Mouse (Mus musculus) lung, adult 2 months (tissue): ENCODE data around the gene Olfr186. TPM values are rescaled to one million over a fixed set of nuclear protein-coding genes. Genes with fewer than 3 reads are reported as not detected.
"Not testable (repeated sequence)": the region's sequence is repeated elsewhere in the genome, so short reads cannot be mapped to it uniquely, and the experiment has no call there.

ENCODE experiments used
- DNase-seq: peaks from one replicate; pipeline ENCODE4 v3.0.0; 2022
- H3K4me1 ChIP-seq: fragments of 200-500 bp; 2 replicates; pipeline ENCODE4 v1.6.1; 2011; ENCODE audit warnings: low read length; ENCODE audit not compliant: control insufficient read depth, insufficient read depth
- H3K4me3 ChIP-seq: fragments of 200-500 bp; replicated peaks from 2 replicates; pipeline ENCODE3; 2011; ENCODE audit warnings: low read depth, mild to moderate bottlenecking, control low read depth, low read length; ENCODE audit errors: extremely low read depth
- CTCF ChIP-seq: fragments of 200-500 bp; IDR thresholded peaks from 2 replicates; pipeline ENCODE4 v1.5.1; 2011; ENCODE audit warnings: mild to moderate bottlenecking, low read length, control low read depth; ENCODE audit not compliant: insufficient read depth
- POLR2A ChIP-seq: fragments of 200-500 bp; IDR thresholded peaks from 2 replicates; pipeline ENCODE4 v1.6.1; 2011; ENCODE audit warnings: low read depth, mild to moderate bottlenecking, control low read depth, low read length, borderline replicate concordance; ENCODE audit errors: extremely low read depth
- WGBS: fragments of 180-500 bp; shearing (Covaris S2); methylation state at CpG from one replicate; pipeline ENCODE4 v1.1.7; 2018; 5-methylcytosine and 5-hydroxymethylcytosine counted together
- polyA plus RNA-seq: library from polyadenylated mRNA; depleted of rRNA; stranded (reverse); fragments of >200 nt; gene quantifications from 2 replicates; pipeline ENCODE4 v1.2.3, GENCODE M21; 2012; rRNA removed

The Olfr186 gene
- polyA plus RNA-seq, result not detected in 2 replicates

- Histone ChIP-seq H3K4me3 (no peak within 1 kb of the TSS), H3K4me1 (no peaks in the 10 kb centered on the region)
- no peak for DNase-seq
- TF ChIP-seq POLR2A, result no peak
- no peak for TF ChIP-seq CTCF
- WGBS, result 86% methylated on average over 4 of the region's 4 CpGs
Measured at GRCm38 (mm10) chr16:59030191-59030590, at the start of gene Olfr186. Gene Olfr186, minus strand, starts transcription at chr16:59030291.

- no peak for DNase-seq
- no peaks in the 10 kb centered on the region for H3K4me1 ChIP-seq
- H3K4me3 ChIP-seq, result no peak within 1 kb of the TSS
- no peak for TF ChIP-seq CTCF
- no peak for TF ChIP-seq POLR2A
- 80% methylated on average over 5 of the region's 5 CpGs for WGBS
Measured at GRCm38 (mm10) chr16:59077905-59078304, 47.8 kb upstream of the Olfr186 start, which contains the start of gene Olfr190. Gene Olfr190, minus strand, starts transcription at chr16:59078005.

DNA sequence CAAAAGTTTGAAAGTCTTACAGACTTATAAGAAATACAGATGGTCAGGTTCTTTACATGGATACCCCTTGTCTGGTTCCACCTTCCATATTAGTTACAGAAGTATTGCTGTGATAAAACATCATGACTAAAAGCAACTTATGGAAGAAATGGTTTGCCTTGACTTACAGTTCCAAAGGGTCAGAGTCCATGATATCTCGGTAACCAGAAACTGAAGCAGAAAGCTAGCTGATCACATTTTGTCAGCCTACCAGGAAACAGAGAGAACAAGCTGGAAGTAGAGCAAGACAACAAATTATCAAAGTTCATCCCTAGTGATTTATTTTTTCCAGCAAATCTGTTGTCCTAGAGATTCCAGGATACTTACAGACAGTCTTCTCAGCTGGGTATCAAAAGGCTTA is 43.4 kb upstream of the Olfr186 start:
- no peaks in the 10 kb centered on the region for H3K4me1 ChIP-seq
- 81% methylated on average over 1 of the region's 1 CpGs for WGBS
- H3K4me3 ChIP-seq, result no peak overlapping the region
- TF ChIP-seq POLR2A (no peak), CTCF (no peak)
- DNase-seq, result no peak

GRCm38 (mm10) chr16:59071755-59072154 is 41.7 kb upstream of the Olfr186 start:
- no peak overlapping the region for H3K4me3 ChIP-seq
- no peak for DNase-seq
- H3K4me1 ChIP-seq, result no peaks in the 10 kb centered on the region
- no peak for TF ChIP-seq CTCF
- no peak for TF ChIP-seq POLR2A

GRCm38 (mm10) chr16:59062411-59062810 is 32.3 kb upstream of the Olfr186 start:
- 49% methylated on average over 3 of the region's 3 CpGs for WGBS
- not testable (repeated sequence) for H3K4me3 ChIP-seq, DNase-seq, H3K4me1 ChIP-seq

GRCm38 (mm10) chr16:59049286-59049685 is 19.2 kb upstream of the Olfr186 start:
- 91% methylated on average over 2 of the region's 2 CpGs for WGBS
- not testable (repeated sequence) for H3K4me3 ChIP-seq, DNase-seq, H3K4me1 ChIP-seq

DNA sequence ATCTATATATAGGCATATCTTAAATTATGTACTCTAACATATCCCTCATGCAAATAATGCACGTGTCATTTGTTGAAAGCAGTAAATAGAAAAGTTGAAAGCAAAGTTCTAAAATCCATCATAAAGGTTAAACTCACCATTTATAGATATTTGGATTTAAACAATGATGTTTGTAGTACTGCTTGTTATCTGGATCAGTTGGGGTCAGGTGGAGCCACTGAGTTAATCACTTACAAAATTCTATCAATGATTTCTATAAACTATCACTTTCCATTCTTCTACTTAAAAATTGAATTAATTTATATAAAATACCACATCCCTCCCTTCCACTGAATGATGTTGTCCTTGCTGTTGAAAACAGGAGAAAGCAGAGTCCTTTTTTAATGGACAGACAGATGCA is 18.8 kb upstream of the Olfr186 start:
- no peak for TF ChIP-seq POLR2A
- no peak for TF ChIP-seq CTCF
- 69% methylated on average over 1 of the region's 1 CpGs for WGBS
- Histone ChIP-seq H3K4me1 (no peaks in the 10 kb centered on the region), H3K4me3 (no peak overlapping the region)
- DNase-seq, result no peak

- Histone ChIP-seq H3K4me3 (no peak overlapping the region), H3K4me1 (no peaks in the 10 kb centered on the region)
- WGBS, result 52% methylated on average over 4 of the region's 4 CpGs
- DNase-seq, result no peak
- TF ChIP-seq POLR2A (no peak), CTCF (no peak)
Measured at GRCm38 (mm10) chr16:59047579-59047978, 17.5 kb upstream of the Olfr186 start.

DNA sequence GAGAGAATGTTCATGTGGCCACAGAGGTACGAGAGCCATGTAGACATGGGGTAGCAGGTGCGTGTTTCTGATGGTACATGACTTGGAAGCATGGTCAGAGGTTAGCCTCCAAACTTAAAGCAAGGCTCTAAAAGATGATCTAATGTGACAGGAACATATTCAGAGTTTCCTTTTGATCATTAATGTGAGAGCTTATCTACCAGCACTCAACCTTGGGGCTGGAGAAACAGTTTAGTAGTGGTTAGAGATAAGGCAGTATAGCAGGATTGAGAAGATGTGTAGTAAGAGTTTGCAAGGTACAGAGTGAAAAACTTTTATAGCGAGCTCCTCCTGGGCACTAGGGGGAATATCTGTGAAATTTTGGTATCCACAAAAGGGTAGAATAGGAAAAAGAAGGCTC is 15.7 kb upstream of the Olfr186 start:
- Histone ChIP-seq H3K4me3 (no peak overlapping the region), H3K4me1 (no peaks in the 10 kb centered on the region)
- no peak for DNase-seq
- no peak for TF ChIP-seq POLR2A
- no peak for TF ChIP-seq CTCF
- WGBS, result 77% methylated on average over 3 of the region's 3 CpGs

GRCm38 (mm10) chr16:59039710-59040109 is 9.6 kb upstream of the Olfr186 start, which contains the start of gene Olfr187:
Gene Olfr187, minus strand, starts transcription at chr16:59039767.
- WGBS, result 68% methylated on average over 7 of the region's 7 CpGs

More at GRCm38 (mm10) chr16:59039710-59040109, 9.6 kb upstream of the Olfr186 start, which contains the start of gene Olfr187:
- no peak for DNase-seq
- H3K4me3 ChIP-seq, result no peak within 1 kb of the TSS
- TF ChIP-seq CTCF (no peak), POLR2A (no peak)
- no peaks in the 10 kb centered on the region for H3K4me1 ChIP-seq
